In the genomic region with DNA sequence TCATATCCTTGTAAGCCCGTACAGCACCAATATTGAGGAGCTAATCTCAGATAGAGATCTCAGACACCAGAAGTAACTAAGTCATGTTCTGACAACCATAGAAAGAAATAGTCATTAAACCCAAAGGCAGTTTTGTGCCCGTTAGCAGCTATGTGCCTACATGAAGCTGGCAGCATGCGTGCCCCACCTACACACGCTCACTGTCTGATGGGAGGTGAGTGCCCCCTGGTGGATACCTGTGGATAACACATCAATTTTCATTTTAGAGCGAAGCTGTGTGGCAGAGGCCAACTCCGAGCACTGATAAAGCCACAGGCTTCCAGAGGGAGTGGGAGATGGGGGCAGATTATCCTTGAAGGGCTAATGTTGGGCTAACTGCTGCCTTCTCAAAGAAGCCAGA, we compare ENCODE assay signal across 8 mouse cellular contexts. TPM values are rescaled to one million over a fixed set of nuclear protein-coding genes. Genes with fewer than 3 reads are reported as not detected.
DNase-seq lines count a peak whose midpoint lies in the region.

No protein-coding gene starts in this region.

- DNase-seq in A20 (ENCODE audit: low read depth, low spot score) = peak; percentile 82
- DNase-seq in NIH3T3 (ENCODE audit: low read depth) = peak; percentile 58
- DNase-seq in cerebellum, postnatal 14 days = peak; percentile 82 to 84
- peak; percentile 27 for DNase-seq in gastrocnemius, postnatal 14 days
- peak; percentile 65 to 66 for DNase-seq in kidney, postnatal 4 days
- DNase-seq in lung, adult 18-20 months = peak; percentile 55 to 67
- DNase-seq in ovary, postnatal 14 days (ENCODE audit: low spot score) = peak; percentile 53
- DNase-seq in thymus, postnatal 14 days = peak; percentile 76

- intact Hi-C loops in gastrocnemius, postnatal 14 days (cut with DNase I; ENCODE audit: low total_unique reads) = no loop called here

RNA-seq across cellular contexts. Expression of gene BC051142, which starts 12.5 kb away (rescaled TPM):
- under 1 TPM in 1 of 2 experiments, not detected in 1; 0.21 TPM for total RNA-seq in gastrocnemius, postnatal 14 days (2021)

RNA-seq across cellular contexts. Expression of gene Btnl1, which starts 34.2 kb away (rescaled TPM):
- total RNA-seq in gastrocnemius, postnatal 14 days (2021) = not detected

RNA-seq across cellular contexts. Expression of gene Btnl2, which starts 56.5 kb away (rescaled TPM):
- under 1 TPM; 0.39 to 0.42 TPM for total RNA-seq in gastrocnemius, postnatal 14 days (2021)

Comparison
In these comparisons a context has a peak if more than half of its experiments do, and no peak if none do; other contexts are left out.
1. Peak in every context shown above with its lines: DNase-seq.
2. DNase-seq: peak in every context shown above with its lines; median percentile 83 in cerebellum, postnatal 14 days; 82 in A20; 76 in thymus, postnatal 14 days; 66 in kidney, postnatal 4 days; 61 in lung, adult 18-20 months; 58 in NIH3T3; 53 in ovary, postnatal 14 days; 27 in gastrocnemius, postnatal 14 days.